Mouse (Mus musculus) embryo, embryonic 10 days (tissue): ENCODE results near the gene Tulp2.

ENCODE experiments used
- DNase-seq: peaks from one replicate; pipeline ENCODE4 v3.0.0-alpha.2; 2015; ENCODE audit warnings: low spot score

The Tulp2 gene

GRCm38 (mm10) chr7:45553519-45553918 lies 71.8 kb downstream of the Tulp2 start:
- DNase-seq = no peak

GRCm38 (mm10) chr7:45553990-45554389 lies 72.3 kb downstream of the Tulp2 start:
- no peak for DNase-seq

- DNase-seq = peak; percentile 16
Measured at GRCm38 (mm10) chr7:45554744-45555143, 73.1 kb downstream of the Tulp2 start, which contains the start of gene Hsd17b14. TSS of gene Hsd17b14 (plus strand) at chr7:45554893.

GRCm38 (mm10) chr7:45555787-45556186 lies 74.1 kb downstream of the Tulp2 start:
- DNase-seq = peak; percentile 88

DNA sequence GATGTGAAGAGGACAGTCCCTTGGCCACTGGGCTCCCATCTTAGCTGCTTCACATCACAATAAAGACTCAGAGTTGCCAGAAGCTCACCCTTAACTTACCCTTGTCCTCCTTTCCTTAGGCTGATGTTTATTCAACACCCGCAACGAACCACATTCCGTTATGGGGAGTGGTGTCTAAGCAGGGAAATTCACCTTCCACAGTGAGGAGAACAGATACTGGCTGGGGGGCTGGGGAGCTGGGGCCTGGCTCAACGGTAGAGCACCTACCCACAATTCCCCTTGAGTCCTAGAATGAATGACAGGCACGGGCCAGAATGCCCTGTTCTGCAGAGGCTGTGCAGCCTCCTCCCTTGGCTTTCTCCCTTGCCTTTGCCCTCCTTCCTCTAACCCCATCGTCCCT lies 77.2 kb downstream of the Tulp2 start:
- no peak for DNase-seq

DNA sequence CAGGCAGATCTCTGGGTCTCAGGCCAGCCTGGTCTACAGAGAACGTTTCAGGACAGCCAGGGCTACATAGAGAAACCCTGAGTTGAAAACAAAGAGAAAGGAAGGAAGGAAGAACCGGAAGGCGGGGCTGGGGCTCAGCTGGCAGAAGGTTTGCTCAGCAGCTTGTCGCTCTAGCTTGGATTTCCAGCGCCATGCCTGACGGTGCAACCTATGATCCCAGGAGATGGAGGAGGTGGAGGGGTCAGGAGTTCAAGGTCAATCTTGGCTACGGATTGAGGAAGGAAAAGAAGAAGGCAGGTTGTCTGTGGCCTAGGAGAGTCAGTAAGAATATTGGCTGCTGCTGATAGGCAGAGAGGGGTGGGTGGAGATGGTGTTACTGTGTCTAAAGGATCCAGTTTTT lies 78.6 kb downstream of the Tulp2 start:
- DNase-seq = no peak

GRCm38 (mm10) chr7:45560843-45561623 lies 79.4 kb downstream of the Tulp2 start:
- peak; percentile 86 for DNase-seq

GRCm38 (mm10) chr7:45561624-45562520 lies 80.2 kb downstream of the Tulp2 start:
- DNase-seq = no peak

DNA sequence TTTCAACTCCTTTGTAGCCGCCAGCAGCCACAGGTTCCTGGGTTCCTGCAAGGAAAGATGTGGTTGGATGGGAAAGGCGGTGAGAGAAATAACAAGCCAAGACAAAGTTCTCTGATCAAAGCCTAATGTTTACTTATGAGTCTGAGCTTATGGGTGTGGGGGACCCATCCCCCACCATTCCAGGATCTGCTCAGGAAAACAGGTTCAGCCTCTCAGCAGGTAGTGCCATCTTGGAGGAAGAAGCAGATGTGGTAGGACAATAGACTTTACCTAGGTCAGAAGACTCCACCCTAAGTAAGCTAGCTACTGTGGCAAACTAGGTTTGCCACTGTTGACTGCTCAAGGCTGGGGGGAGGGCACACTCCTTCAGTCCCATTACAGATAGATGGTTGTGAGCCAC lies 83.1 kb downstream of the Tulp2 start:
- DNase-seq = no peak

- no peak for DNase-seq
Measured at GRCm38 (mm10) chr7:45565446-45565845, 83.8 kb downstream of the Tulp2 start.

DNA sequence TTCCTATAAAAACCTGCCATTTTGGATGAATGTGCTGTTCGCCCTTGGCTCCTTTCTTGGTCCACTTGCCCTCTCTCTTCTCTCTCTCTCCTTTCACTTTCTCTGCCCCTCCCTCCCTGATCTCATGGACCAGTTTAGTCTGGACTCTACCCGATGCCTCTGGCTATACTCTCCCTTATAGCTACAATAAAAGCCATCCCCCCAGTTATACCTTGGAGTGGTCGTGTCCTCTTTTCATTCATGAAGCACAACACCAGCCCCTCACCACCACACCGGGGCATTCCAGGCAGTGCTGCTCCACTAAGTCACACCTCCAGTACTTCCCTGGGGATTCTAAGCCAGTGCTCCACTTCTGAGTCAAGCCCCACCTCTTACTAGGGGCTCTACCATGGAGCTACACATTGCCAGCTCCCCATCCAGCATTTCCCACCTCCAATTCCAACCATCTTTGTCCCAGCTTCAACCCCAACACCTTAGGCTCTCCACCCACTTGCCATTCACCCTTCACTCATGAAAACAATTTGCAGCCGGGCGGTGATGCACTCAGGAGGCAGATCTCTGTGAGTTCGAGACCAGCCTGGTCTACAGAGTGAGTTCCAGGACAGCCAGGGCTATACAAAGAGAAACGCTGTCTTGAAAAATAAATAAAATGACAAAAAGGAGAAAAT lies 85.6 kb downstream of the Tulp2 start:
- DNase-seq = no peak

- DNase-seq = peak; percentile 95
Measured at GRCm38 (mm10) chr7:45567780-45568516, 86.3 kb downstream of the Tulp2 start.

DNA sequence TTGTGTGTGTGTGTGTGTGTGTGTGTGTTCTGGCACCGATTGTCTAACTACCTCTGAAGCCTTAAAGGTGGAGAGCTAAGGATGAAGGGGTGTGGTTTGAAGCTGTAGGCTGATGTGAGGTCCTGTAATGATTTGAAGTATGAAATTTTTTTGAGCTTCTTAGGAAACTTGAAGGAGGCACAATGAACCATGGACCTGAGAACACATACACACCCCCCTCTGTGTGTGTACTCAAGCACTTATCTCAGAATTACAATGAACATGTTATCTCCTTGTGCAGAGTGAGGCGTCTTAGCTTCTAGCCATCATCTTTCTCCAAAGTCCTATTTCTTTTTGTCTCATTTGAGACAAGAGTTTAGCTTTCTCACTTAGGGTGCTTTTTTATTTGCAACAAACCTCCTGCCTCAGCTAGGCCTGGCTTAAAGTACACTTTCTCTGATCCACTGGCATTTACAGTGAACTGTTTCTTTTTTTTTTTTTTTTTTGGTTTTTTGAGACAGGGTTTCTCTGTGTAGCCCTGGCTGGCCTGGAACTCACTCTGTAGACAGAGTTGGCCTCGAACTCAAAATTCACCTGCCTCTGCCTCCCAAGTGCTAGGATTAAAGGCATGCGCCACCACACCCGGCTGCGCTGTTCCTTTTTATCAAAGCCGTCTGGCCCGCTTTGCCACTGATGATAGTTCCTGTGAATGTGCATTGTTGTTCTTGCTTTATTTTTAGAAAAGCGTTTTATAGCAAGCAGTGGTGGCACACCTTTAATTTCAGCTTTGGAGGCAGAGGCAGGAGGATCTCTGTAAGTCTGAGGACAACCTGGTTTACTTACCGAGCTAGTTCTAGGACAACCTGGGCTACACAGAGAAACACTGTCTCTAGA lies 87.2 kb downstream of the Tulp2 start:
- DNase-seq = no peak

- DNase-seq = peak; percentile 83
Measured at GRCm38 (mm10) chr7:45570103-45570741, 88.5 kb downstream of the Tulp2 start, which contains the start of gene Bcat2. TSS of gene Bcat2 (plus strand) at chr7:45570153.

DNA sequence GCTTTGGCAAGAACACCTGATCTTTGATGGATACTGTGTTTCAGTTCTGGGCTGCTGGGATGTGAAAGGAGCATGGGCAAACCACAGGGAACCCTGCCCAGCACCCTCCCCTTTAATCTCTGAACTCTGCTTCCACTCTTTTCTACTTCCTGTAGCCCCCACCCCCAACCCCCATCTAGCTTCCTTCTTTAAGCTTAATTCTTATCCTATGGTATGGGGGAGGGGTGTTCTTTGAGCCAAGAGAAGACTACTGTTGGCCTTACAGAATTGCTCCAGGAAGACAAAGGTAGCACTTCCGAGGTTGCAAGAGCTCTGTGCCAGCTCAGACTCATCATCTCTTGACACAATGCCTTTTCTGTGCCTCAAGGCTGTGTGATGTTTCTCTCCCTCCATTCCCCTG lies 90.3 kb downstream of the Tulp2 start:
- no peak for DNase-seq
